Mouse (Mus musculus): ENCODE results near the gene Elmo1. TPM values are rescaled to one million over a fixed set of nuclear protein-coding genes. Genes with fewer than 3 reads are reported as not detected.

Elmo1 gene
- polyA plus RNA-seq, 1 experiment from 2014 or later = 10.6 TPM

DNA sequence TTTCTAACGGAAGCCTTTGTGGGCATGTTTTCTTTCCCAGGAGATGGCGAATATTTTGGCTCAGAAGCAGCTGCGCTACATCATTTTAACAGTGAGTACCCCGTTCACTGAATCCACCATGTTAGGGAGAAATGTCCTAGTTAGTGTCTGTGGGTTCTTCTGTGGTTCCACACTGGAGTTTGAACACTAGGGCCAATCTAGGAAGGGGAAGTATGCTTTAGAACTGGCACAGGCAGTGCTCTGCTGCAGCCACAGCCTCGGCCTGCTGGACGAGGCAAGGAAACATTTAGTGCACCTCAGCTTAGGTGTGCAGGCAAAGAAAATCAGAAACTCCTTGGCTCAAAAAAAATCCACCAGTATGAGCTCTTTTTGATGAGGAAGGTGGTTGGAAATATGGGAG, 196.3 kb downstream of the Elmo1 start:
- Histone ChIP-seq H3K27ac (ENCODE audit: low read depth, low read length) (no peak overlapping the region), H3K4me3 (ENCODE audit: low read depth, low read length) (no peak overlapping the region), H3K4me2 (no peak overlapping the region), H3K4me1 (replicated peaks; ENCODE audit: control insufficient read depth, insufficient read depth, low read length) (no peaks in the 10 kb centered on the region), H3K9me3 (ENCODE audit: control insufficient read depth, low read length) (no peaks in the 10 kb centered on the region), H3K27me3 (replicated peaks; ENCODE audit: control insufficient read depth, insufficient read depth, low read length) (no peaks in the 10 kb centered on the region), H3K9ac (ENCODE audit: low read depth, low read length) (no peak overlapping the region), H3K36me3 (ENCODE audit: control insufficient read depth, insufficient read depth, low read length) (no peaks in the 10 kb centered on the region)
- DNase-seq (ENCODE audit: low spot score) (no peak), ATAC-seq (replicated peaks; ENCODE audit: low FRiP score) (no peak)
- 85% methylated on average over 6 of the region's 6 CpGs for WGBS

DNA sequence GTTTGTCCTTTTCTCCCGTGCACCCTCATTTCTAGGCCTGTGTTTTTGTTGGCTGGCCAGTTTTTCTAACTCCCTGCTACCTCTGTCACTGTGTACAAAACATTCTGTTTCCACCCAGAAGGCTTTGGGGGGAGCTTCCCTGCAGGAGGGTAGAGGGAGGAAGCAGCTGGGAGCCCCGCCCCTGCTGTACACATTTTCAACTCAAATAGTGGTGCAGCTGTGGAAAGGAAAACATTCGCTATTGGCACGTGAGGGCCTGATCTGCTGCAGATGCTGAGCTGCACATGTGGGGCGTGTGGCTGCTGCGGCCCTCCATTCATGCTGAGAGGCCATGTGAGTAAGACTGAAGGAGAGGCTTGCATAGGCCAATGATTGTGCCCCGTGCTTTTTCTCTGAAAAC, 198.0 kb downstream of the Elmo1 start:
- no peak overlapping the region for H3K27ac ChIP-seq (ENCODE audit: low read depth, low read length)
- no peaks in the 10 kb centered on the region for H3K4me1 ChIP-seq (replicated peaks; ENCODE audit: control insufficient read depth, insufficient read depth, low read length)
- no peak overlapping the region for H3K4me2 ChIP-seq
- no peaks in the 10 kb centered on the region for H3K27me3 ChIP-seq (replicated peaks; ENCODE audit: control insufficient read depth, insufficient read depth, low read length)
- DNase-seq (ENCODE audit: low spot score) (no peak), ATAC-seq (replicated peaks; ENCODE audit: low FRiP score) (no peak)
- no peaks in the 10 kb centered on the region for H3K36me3 ChIP-seq (ENCODE audit: control insufficient read depth, insufficient read depth, low read length)
- no peak overlapping the region for H3K4me3 ChIP-seq (ENCODE audit: low read depth, low read length)
- WGBS = 79% methylated on average over 7 of the region's 7 CpGs
- H3K9me3 ChIP-seq (ENCODE audit: control insufficient read depth, low read length) = no peaks in the 10 kb centered on the region
- no peak overlapping the region for H3K9ac ChIP-seq (ENCODE audit: low read depth, low read length)

DNA sequence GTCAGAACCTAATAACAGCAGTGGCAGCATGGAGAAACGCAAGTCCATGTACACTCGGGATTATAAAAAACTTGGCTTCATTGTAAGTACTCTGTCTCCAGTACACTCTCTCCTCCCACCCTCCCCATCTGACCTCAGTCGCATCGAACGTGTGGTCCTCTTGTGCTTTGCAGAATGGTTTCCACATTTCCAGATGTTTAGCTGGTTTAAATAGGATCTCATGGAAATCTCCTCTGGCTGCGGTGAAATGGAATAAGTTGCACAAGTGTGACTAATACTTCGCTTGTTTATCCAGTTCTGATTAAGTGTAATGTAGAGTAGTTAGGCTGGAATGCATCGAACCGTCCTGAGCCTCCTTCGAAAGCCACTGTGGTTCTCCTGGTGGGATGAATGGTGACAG, 200.0 kb downstream of the Elmo1 start:
- H3K4me3 ChIP-seq (ENCODE audit: low read depth, low read length) = no peak overlapping the region
- H3K9me3 ChIP-seq (ENCODE audit: control insufficient read depth, low read length) = no peaks in the 10 kb centered on the region
- WGBS = 86% methylated on average over 10 of the region's 10 CpGs
- no peak overlapping the region for H3K9ac ChIP-seq (ENCODE audit: low read depth, low read length)
- H3K4me1 ChIP-seq (replicated peaks; ENCODE audit: control insufficient read depth, insufficient read depth, low read length) = no peaks in the 10 kb centered on the region
- ATAC-seq (replicated peaks; ENCODE audit: low FRiP score) (no peak), DNase-seq (ENCODE audit: low spot score) (no peak)
- no peaks in the 10 kb centered on the region for H3K36me3 ChIP-seq (ENCODE audit: control insufficient read depth, insufficient read depth, low read length)
- no peak overlapping the region for H3K27ac ChIP-seq (ENCODE audit: low read depth, low read length)
- no peaks in the 10 kb centered on the region for H3K27me3 ChIP-seq (replicated peaks; ENCODE audit: control insufficient read depth, insufficient read depth, low read length)
- no peak overlapping the region for H3K4me2 ChIP-seq

DNA sequence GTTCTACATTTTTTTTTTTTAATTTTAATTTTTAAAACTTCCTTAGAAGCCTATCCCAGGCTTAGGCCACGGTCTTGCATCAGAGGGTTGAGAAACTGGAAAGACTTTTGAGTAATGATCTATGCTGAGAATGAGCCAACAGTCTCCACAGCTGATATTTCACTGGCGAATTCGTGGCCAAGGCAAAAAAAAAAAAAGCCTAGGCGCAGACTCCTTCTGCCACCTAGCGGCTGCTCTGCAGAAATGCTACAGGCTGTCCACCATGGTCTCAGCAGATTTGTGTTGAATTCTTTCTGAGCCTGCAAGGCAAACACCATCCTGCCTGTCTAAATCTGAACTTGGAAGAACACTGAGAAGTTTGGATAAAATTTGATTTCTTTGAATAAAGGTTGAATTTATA, 202.0 kb downstream of the Elmo1 start:
- Histone ChIP-seq H3K4me1 (replicated peaks; ENCODE audit: control insufficient read depth, insufficient read depth, low read length) (no peaks in the 10 kb centered on the region), H3K9ac (ENCODE audit: low read depth, low read length) (no peak overlapping the region), H3K9me3 (ENCODE audit: control insufficient read depth, low read length) (no peaks in the 10 kb centered on the region), H3K4me3 (ENCODE audit: low read depth, low read length) (no peak overlapping the region), H3K27me3 (replicated peaks; ENCODE audit: control insufficient read depth, insufficient read depth, low read length) (no peaks in the 10 kb centered on the region), H3K36me3 (ENCODE audit: control insufficient read depth, insufficient read depth, low read length) (no peaks in the 10 kb centered on the region), H3K4me2 (no peak overlapping the region), H3K27ac (ENCODE audit: low read depth, low read length) (no peak overlapping the region)
- 10% methylated on average over 5 of the region's 5 CpGs for WGBS
- ATAC-seq (replicated peaks; ENCODE audit: low FRiP score) (no peak), DNase-seq (ENCODE audit: low spot score) (peak; percentile 43)

DNA sequence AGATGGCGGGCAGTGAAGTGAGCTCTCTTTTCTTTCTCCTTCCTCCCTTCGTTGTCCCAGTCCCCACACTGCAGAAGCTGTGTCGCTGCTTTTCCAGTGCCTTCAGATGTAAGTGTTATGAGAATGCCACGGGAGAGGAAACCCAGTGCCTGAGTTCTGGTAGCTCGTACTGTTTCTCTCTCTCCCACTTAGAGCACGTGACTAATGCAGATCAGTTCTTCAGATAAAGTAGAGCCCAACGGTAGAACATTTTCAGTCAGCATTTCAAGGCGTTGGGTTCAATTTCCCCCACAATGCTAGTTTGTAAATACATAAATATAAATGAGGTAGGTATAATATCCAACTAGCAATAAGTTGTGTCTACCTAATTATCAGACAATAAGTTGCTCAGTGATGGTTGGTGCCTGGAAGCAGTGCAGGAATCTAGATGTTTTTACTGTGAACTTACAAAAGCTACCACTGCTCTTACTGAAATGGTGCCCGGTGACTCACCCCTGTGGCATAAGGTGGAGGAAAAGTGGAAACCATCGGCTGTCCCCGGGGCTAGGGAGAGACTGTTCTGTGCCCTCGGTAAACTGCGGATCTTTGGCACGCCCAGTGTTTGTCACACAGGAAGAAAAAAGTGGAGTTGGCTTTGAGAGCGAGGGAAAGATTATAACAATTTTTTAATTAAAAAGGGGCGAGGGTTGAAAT, 205.0 kb downstream of the Elmo1 start:
- DNase-seq (ENCODE audit: low spot score) (no peak), ATAC-seq (replicated peaks; ENCODE audit: low FRiP score) (no peak)
- Histone ChIP-seq H3K9ac (ENCODE audit: low read depth, low read length) (no peak overlapping the region), H3K27me3 (replicated peaks; ENCODE audit: control insufficient read depth, insufficient read depth, low read length) (no peaks in the 10 kb centered on the region), H3K9me3 (ENCODE audit: control insufficient read depth, low read length) (no peaks in the 10 kb centered on the region), H3K4me3 (ENCODE audit: low read depth, low read length) (no peak overlapping the region), H3K36me3 (ENCODE audit: control insufficient read depth, insufficient read depth, low read length) (no peaks in the 10 kb centered on the region), H3K4me2 (no peak overlapping the region), H3K27ac (ENCODE audit: low read depth, low read length) (no peak overlapping the region), H3K4me1 (replicated peaks; ENCODE audit: control insufficient read depth, insufficient read depth, low read length) (no peaks in the 10 kb centered on the region)
- 75% methylated on average over 16 of the region's 16 CpGs for WGBS

DNA sequence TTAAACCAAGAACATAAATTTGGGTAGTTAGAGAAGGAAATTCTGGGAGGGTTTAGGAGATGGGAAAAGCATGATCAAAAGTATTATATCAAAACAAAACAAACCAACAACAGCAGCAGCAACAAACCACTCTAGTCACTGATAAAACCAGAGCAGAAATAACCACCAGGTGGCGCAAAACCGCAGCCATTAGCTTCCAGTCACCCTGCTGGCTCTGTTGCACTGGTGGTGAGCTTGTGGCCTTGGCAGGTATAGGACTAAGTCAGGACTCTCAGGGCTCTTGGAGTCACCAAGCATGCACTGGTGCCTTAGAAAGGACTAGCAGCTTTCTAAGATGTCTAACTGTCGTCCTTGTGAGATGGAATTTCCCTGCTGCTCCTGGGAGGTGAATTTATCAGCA, 207.4 kb downstream of the Elmo1 start:
- Histone ChIP-seq H3K9ac (ENCODE audit: low read depth, low read length) (no peak overlapping the region), H3K27ac (ENCODE audit: low read depth, low read length) (no peak overlapping the region), H3K36me3 (ENCODE audit: control insufficient read depth, insufficient read depth, low read length) (no peaks in the 10 kb centered on the region), H3K4me1 (replicated peaks; ENCODE audit: control insufficient read depth, insufficient read depth, low read length) (no peaks in the 10 kb centered on the region), H3K4me2 (no peak overlapping the region), H3K9me3 (ENCODE audit: control insufficient read depth, low read length) (no peaks in the 10 kb centered on the region), H3K4me3 (ENCODE audit: low read depth, low read length) (no peak overlapping the region), H3K27me3 (replicated peaks; ENCODE audit: control insufficient read depth, insufficient read depth, low read length) (no peaks in the 10 kb centered on the region)
- DNase-seq (ENCODE audit: low spot score) = peak; percentile 41
- WGBS = 16% methylated on average over 3 of the region's 3 CpGs
- no peak; the same call in 1 of the 2 replicates for ATAC-seq (replicated peaks; ENCODE audit: low FRiP score)

- ATAC-seq (replicated peaks; ENCODE audit: low FRiP score) = no peak
- no peak overlapping the region for H3K4me3 ChIP-seq (ENCODE audit: low read depth, low read length)
- H3K27ac ChIP-seq (ENCODE audit: low read depth, low read length) = no peak overlapping the region
- H3K4me1 ChIP-seq (replicated peaks; ENCODE audit: control insufficient read depth, insufficient read depth, low read length) = no peaks in the 10 kb centered on the region
- 69% methylated on average over 3 of the region's 3 CpGs for WGBS
- H3K4me2 ChIP-seq = no peak overlapping the region
- H3K36me3 ChIP-seq (ENCODE audit: control insufficient read depth, insufficient read depth, low read length) = no peaks in the 10 kb centered on the region
- no peaks in the 10 kb centered on the region for H3K9me3 ChIP-seq (ENCODE audit: control insufficient read depth, low read length)
- H3K9ac ChIP-seq (ENCODE audit: low read depth, low read length) = no peak overlapping the region
- H3K27me3 ChIP-seq (replicated peaks; ENCODE audit: control insufficient read depth, insufficient read depth, low read length) = no peaks in the 10 kb centered on the region
- DNase-seq (ENCODE audit: low spot score) = no peak
Observed at GRCm38 (mm10) chr13:20299424-20299823, 209.0 kb downstream of the Elmo1 start.

GRCm38 (mm10) chr13:20300052-20300564, 209.7 kb downstream of the Elmo1 start:
- H3K4me1 ChIP-seq (replicated peaks; ENCODE audit: control insufficient read depth, insufficient read depth, low read length) = no peaks in the 10 kb centered on the region
- no peak for ATAC-seq (replicated peaks; ENCODE audit: low FRiP score)
- H3K27me3 ChIP-seq (replicated peaks; ENCODE audit: control insufficient read depth, insufficient read depth, low read length) = no peaks in the 10 kb centered on the region
- H3K36me3 ChIP-seq (ENCODE audit: control insufficient read depth, insufficient read depth, low read length) = no peaks in the 10 kb centered on the region
- no peak for DNase-seq (ENCODE audit: low spot score)
- WGBS = 94% methylated on average over 3 of the region's 3 CpGs
- no peak overlapping the region for H3K4me2 ChIP-seq
- H3K9me3 ChIP-seq (ENCODE audit: control insufficient read depth, low read length) = no peaks in the 10 kb centered on the region
- H3K9ac ChIP-seq (ENCODE audit: low read depth, low read length) = no peak overlapping the region
- H3K4me3 ChIP-seq (ENCODE audit: low read depth, low read length) = no peak overlapping the region
- no peak overlapping the region for H3K27ac ChIP-seq (ENCODE audit: low read depth, low read length)

- no peak for ATAC-seq (replicated peaks; ENCODE audit: low FRiP score)
- WGBS = 69% methylated on average over 3 of the region's 3 CpGs
- H3K27me3 ChIP-seq (replicated peaks; ENCODE audit: control insufficient read depth, insufficient read depth, low read length) = no peaks in the 10 kb centered on the region
- no peak overlapping the region for H3K4me3 ChIP-seq (ENCODE audit: low read depth, low read length)
- no peak overlapping the region for H3K27ac ChIP-seq (ENCODE audit: low read depth, low read length)
- no peaks in the 10 kb centered on the region for H3K4me1 ChIP-seq (replicated peaks; ENCODE audit: control insufficient read depth, insufficient read depth, low read length)
- no peak for DNase-seq (ENCODE audit: low spot score)
- no peak overlapping the region for H3K9ac ChIP-seq (ENCODE audit: low read depth, low read length)
- H3K4me2 ChIP-seq = no peak overlapping the region
- no peaks in the 10 kb centered on the region for H3K9me3 ChIP-seq (ENCODE audit: control insufficient read depth, low read length)
- H3K36me3 ChIP-seq (ENCODE audit: control insufficient read depth, insufficient read depth, low read length) = no peaks in the 10 kb centered on the region
Observed at GRCm38 (mm10) chr13:20300626-20301025, 210.2 kb downstream of the Elmo1 start.
